In genomic region chr2:69212652-69213051, GRCm38 (mm10) we compare ENCODE assay signal across 26 mouse cellular contexts. TPM values are rescaled to one million over a fixed set of nuclear protein-coding genes. Genes with fewer than 3 reads are reported as not detected.
"Had no signal": no experiment of that assay in that cellular context is flagged by ENCODE, and none has a peak within 500 bp of the region (broad histone marks: within the 10 kb centered on the region; RNA-seq: fewer than 3 reads in every experiment).

No protein-coding gene starts in this region.

- H3K4me3 ChIP-seq: midbrain, embryonic 10.5 days; midbrain, embryonic 12.5 days; myocyte; neural tube, embryonic 12.5 days had no signal

- H3K9me3 ChIP-seq: midbrain, embryonic 10.5 days; midbrain, embryonic 12.5 days; neural tube, embryonic 12.5 days had no signal

- H3K27ac ChIP-seq: liver, embryonic 14.5 days; midbrain, embryonic 10.5 days; midbrain, embryonic 12.5 days; neural tube, embryonic 12.5 days had no signal

- H3K4me2 ChIP-seq: lung, embryonic 14.5 days; midbrain, embryonic 12.5 days; neural tube, embryonic 12.5 days had no signal

- H3K4me1 ChIP-seq: midbrain, embryonic 12.5 days; neural tube, embryonic 12.5 days had no signal

- H3K36me3 ChIP-seq: midbrain, embryonic 10.5 days; midbrain, embryonic 12.5 days; neural tube, embryonic 12.5 days had no signal

- H3K27me3 ChIP-seq: midbrain, embryonic 12.5 days; neural tube, embryonic 12.5 days had no signal

- H3K9ac ChIP-seq: liver, embryonic 14.5 days; lung, embryonic 14.5 days; midbrain, embryonic 12.5 days; neural tube, embryonic 12.5 days had no signal

- DNase-seq: lung, adult 18-20 months; lung, embryonic 14.5 days; lung, postnatal 10 days; lung, postnatal 4 days; midbrain, embryonic 14.5 days; right cerebral cortex, adult 18-20 months; right cerebral cortex, postnatal 25 days; right cerebral cortex, postnatal 4 days; spleen, adult 18-20 months; thymus, adult 18-20 months; thymus, postnatal 14 days; thymus, postnatal 36 days had no signal

- ATAC-seq: midbrain, embryonic 16.5 days had no signal

RNA-seq across cellular contexts. Expression of gene G6pc2, which starts 1.8 kb away (rescaled TPM):
- total RNA-seq: megakaryocyte, adult 5-6 weeks; megakaryocyte-erythroid progenitor cell, adult 5-6 weeks; neutrophil, adult 5-6 weeks had no signal
- polyA plus RNA-seq: liver, embryonic 14.5 days; liver, embryonic 16.5 days; lung, embryonic 14.5 days; lung, embryonic 16.5 days; midbrain, embryonic 10.5 days; midbrain, embryonic 16.5 days; myocyte; small intestine, adult 2 months; stomach, embryonic 14.5 days; thymus, postnatal 0 days had no signal
